Mouse (Mus musculus) heart, postnatal 10 days (tissue): ENCODE data around the gene Lama2. TPM values are rescaled to one million over a fixed set of nuclear protein-coding genes. Genes with fewer than 3 reads are reported as not detected.

Source experiments
- DNase-seq, 2 experiments: peaks; one replicate each; pipeline ENCODE4 v3.0.0; 2021
- intact Hi-C: fragments of 180-260 bp; cut with DNase I; formaldehyde crosslinking; loops from one replicate; pipeline ENCODE4 v1.15.1; 2025
- total RNA-seq, 2 experiments: library from RNA; stranded (reverse); gene quantifications; 2 replicates each; pipeline ENCODE4 v1.2.3; 2021

Gene Lama2
- total RNA-seq, 2 experiments from 2014 or later = 222 to 226 TPM

GRCm38 (mm10) chr10:27193986-27194908 is 425.3 kb downstream of the Lama2 start:
- no peak for DNase-seq
- intact Hi-C loops = no loop called here

GRCm38 (mm10) chr10:27188630-27189365 is 430.8 kb downstream of the Lama2 start:
- no peak for DNase-seq

GRCm38 (mm10) chr10:27184185-27184584 is 435.4 kb downstream of the Lama2 start:
- intact Hi-C loops = no loop called here

More at GRCm38 (mm10) chr10:27188630-27189365, 430.8 kb downstream of the Lama2 start:
- intact Hi-C loops = no loop called here

DNA sequence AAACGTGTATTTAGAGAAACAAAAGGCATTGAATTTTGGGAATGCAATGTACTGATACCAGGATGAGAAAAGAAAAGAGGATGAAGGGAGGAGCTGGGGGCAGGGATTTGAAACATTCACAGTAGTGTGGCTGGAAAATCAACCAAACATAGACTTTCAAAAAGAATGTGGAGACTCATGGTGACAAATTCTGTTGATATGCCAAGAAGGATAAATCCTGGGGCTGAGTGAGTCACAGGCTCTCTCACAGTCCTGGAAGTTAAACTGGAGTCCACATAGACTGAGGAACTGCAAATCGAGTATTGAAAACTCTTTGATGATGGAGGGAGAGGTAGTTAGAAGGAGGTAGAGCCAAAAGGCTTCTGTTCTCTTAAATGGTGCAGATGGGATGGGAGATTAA is 445.3 kb downstream of the Lama2 start:
- intact Hi-C loops = no loop called here
- no peak for DNase-seq

More at GRCm38 (mm10) chr10:27184185-27184584, 435.4 kb downstream of the Lama2 start:
- no peak for DNase-seq

GRCm38 (mm10) chr10:27164738-27165137 is 454.8 kb downstream of the Lama2 start:
- intact Hi-C loops = no loop called here
- no peak for DNase-seq

- peak in 1 of 2 experiments; percentile 19 for DNase-seq
Observed at GRCm38 (mm10) chr10:27162364-27162763, 457.2 kb downstream of the Lama2 start.

DNA sequence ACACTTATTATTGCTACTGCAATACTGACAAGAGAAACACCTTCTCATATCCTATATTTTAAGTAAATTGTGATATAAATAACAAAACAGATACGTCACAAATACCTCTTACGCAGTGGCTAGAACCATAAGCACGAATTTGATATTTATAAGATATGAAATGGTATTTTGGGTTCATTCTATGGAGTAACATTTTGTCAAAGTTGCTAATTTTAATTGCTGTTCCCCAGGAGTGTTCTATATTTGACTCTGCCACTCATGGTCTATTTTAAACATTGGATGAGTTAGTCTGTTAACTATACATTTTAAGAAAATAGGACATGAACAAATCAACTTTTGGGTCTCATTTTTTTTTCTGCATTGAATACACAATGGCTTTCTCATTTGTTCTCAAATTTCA is 469.3 kb downstream of the Lama2 start:
- no peak for DNase-seq
- intact Hi-C loops = no loop called here

More at GRCm38 (mm10) chr10:27162364-27162763, 457.2 kb downstream of the Lama2 start:
- intact Hi-C loops = no loop called here

DNA sequence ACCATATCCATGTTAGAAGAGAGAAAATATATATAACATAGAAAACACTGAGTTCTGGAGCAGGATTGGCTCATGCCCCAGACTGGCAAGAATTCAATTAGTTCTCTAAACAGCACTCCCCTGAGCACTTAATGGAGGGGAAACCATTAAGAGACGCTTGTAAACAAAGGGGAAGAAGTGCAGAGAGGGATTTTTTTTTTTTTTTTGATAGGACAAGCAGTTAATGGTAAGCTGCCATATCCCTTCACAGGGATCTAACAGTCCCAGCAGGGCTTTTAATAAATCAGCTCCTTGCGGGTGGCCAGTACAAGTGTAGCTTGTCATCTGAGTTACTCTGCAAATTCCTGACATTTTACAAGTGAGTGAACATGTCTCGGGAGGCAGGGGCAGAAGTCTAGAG is 479.1 kb downstream of the Lama2 start:
- intact Hi-C loops = no loop called here
- no peak for DNase-seq

GRCm38 (mm10) chr10:27135768-27136167 is 483.8 kb downstream of the Lama2 start:
- intact Hi-C loops = no loop called here
- peak in 1 of 2 experiments; percentile 12 for DNase-seq

DNA sequence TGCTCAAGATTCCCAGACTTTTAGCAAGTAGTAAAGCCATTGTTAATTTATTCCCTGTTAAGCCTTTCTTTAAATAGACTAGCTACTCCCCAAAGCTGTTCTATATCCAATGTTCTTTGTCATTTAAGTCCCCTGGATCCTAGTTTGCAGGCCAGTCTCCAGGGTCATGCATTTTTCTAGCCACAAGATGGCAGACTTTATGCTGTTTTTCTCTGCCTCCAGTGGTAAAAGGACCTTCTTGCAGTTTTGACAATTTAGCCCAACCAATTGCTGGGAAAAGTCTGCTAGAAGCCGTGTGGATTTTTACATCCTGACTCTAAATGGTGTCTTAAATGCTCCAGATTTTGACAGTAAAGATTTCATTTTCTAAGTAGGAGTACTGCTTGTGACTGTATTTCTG is 486.4 kb downstream of the Lama2 start:
- intact Hi-C loops = loop anchor here (2.0 to 5.0 kb wide), 2 partner anchors 544 to 630 kb away; no protein-coding TSS in a partner anchor
- peak; percentile 70 to 76 for DNase-seq

DNA sequence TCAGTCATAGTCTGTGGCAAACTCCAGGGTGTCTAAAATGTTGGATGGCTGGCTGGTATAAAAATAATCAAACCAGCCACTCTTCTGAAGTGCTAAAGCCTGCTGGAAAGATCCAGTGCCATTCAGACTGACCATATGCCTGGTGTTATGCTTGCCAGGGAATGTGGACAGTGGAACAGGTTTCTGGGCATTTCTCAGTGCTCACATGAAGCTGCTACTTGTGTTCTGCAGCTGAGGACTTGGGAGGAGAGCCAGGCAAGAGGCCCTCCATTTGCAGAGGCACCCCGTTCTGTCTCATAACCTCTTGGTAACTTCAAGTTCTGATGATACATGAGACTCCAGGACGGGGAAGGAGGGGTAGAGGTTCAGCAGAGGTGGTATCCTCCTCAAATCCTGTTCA is 492.1 kb downstream of the Lama2 start:
- peak; percentile 42 to 60 for DNase-seq
- intact Hi-C loops = no loop called here

- intact Hi-C loops = no loop called here
- no peak for DNase-seq
Observed at GRCm38 (mm10) chr10:27123763-27124162, 495.8 kb downstream of the Lama2 start.

GRCm38 (mm10) chr10:27117815-27118214 is 501.7 kb downstream of the Lama2 start:
- intact Hi-C loops = no loop called here
- no peak for DNase-seq

DNA sequence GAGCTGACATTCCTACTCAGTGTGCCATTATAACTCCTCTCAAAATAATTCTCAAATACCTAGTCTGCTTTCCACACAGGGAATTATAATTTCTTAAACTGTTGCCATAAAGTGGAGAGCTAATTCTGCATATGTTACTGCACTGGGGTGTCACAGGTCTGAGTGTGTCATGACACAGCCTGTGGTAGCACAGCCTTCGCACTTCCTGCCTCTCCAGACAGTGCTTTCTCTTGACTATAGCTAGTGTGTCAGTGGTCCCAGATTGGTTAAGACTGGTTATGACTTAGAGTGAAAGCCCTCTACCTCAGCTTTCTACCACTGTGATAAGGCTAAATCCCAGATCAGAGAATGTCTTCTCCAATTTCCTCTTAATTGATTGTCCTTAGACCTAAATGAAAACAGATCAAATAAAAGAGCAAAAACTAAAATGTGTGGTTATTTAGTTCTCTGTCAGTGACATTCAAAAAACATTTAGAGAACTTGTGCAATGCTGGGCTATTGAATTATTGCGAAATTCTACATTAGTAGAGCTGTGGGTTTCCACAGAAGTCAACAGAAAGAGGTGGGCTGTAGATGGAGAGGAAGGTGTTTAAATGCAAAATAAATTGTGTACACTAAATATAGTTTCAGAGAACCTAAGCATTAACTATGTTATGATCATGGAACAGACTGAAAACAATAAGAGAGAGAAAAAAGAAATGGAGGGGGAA is 502.5 kb downstream of the Lama2 start:
- intact Hi-C loops = no loop called here

DNA sequence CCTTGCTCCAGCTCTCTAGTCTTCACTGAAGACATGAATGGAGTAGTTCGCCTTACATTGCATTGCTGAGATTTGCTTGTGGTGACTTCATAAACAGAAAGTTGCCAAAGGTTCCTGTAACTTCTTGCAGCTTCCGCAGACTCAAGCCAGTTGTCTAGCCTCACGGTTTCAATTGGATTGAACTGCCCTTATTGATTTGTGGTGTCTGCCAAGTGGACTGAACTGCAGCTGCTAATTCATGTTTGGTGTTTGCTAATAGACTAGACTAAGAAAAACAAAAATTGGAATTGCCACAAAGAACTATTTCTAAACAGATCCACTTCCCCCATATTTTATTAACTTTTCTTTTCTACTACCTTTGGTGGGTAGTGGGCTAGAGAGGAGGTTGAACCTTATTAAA is 505.4 kb downstream of the Lama2 start:
- intact Hi-C loops = no loop called here
- no peak for DNase-seq

More for the DNA sequence above, 502.5 kb downstream of the Lama2 start:
- no peak for DNase-seq

- no peak for DNase-seq
- intact Hi-C loops = no loop called here
Observed at GRCm38 (mm10) chr10:27103811-27104210, 515.7 kb downstream of the Lama2 start.

GRCm38 (mm10) chr10:27101800-27102353 is 517.7 kb downstream of the Lama2 start:
- intact Hi-C loops = no loop called here
- no peak for DNase-seq

DNA sequence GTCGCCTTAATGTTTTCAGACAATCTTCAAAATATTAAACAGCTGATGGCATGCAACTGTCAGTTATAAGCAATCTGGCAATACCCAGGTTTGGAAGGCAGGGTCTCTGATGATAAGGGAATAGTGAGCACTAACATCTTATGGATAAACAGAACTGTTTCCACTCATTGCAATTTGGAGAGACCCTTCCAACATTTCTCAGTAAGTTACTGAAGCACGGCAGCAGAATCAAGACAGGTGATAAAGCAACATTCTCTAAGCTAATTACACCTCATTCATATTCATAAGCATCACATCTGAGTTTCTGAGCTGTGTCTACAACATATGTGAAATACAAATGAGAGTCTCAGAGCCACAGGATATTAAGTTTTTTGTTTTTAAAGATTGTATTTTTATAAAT is 542.4 kb downstream of the Lama2 start:
- intact Hi-C loops = no loop called here
- DNase-seq = no peak

- intact Hi-C loops = no loop called here
- no peak for DNase-seq
Observed at GRCm38 (mm10) chr10:27068794-27069435, 550.6 kb downstream of the Lama2 start.

DNA sequence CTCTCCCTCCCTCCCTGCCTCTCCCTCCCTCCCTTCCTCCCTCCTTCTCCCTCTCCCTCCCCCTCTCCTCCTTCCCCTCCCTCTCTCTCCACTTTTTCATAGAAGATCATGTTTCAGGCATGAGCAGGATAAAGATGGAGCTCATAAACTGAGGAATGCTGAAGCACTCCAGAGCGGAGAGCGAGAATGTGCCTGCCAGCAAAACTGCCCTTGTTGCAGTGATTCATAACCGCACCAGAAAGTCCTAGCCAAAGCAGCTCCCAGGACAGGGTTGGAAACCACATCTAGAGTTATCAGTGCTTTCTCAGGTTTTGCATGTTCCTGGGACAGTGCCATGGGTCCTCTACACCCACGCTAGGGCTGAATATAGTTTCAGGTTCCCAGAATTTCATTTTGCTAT is 555.9 kb downstream of the Lama2 start:
- intact Hi-C loops = no loop called here
- DNase-seq = peak; percentile 61
